Mouse (Mus musculus): ENCODE measurements around the gene Igsf6.

DNA sequence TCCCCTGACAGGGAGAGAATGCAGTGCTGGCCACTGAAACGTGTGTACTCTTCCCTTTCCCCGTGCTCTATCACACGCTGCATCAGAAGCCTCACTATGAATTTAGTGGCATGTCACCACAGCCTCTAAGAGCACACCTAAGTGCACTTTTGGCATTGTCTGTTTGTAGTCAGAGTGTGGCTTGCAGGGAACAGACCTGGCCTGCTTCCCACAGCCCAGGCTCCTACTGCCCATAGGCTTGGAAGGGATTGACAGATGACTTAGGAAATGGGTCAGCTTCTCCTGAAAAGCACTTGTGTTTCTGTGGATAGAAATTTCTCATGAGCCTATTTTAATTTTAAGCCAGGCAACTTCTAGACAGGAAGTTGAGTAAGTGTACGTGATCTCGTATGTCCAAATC lies 1.0 kb upstream of the Igsf6 start:
- TF ChIP-seq POLR2A (IDR thresholded peaks at IDR 0.05; ENCODE audit: borderline replicate concordance, extremely low read depth, low read depth, low read length) (no peak), CTCF (IDR thresholded peaks at IDR 0.05; ENCODE audit: insufficient read depth, low read length) (no peak)

All from lung, adult 2 months (tissue).